Comparison of ENCODE assay signal across 8 mouse cellular contexts in genomic region chr7:100929639-100930303, GRCm38 (mm10). TPM values are rescaled to one million over a fixed set of nuclear protein-coding genes. Genes with fewer than 3 reads are reported as not detected.
DNase-seq lines count a peak whose midpoint lies in the region; ATAC-seq and TF ChIP-seq lines count a peak whose summit lies in the region.

No protein-coding gene starts in this region.

- H3K27ac ChIP-seq in heart, adult 2 months, result peak overlapping the region; percentile 79; the same call in 1 of the 2 replicates
- H3K27ac ChIP-seq in neural tube, embryonic 11.5 days (ENCODE audit: low read depth, low read length), result no peak overlapping the region
- no peak overlapping the region for H3K27ac ChIP-seq in liver, embryonic 15.5 days (replicated peaks)

- peak in 1 of 2 experiments; percentile 47 for DNase-seq in heart, adult 2 months
- DNase-seq in heart, postnatal 36 days, result no peak
- no peak for DNase-seq in neural tube, embryonic 11.5 days (ENCODE audit: low spot score)
- DNase-seq in neural tube, embryonic 10.5 days (ENCODE audit: extremely low spot score, low spot score), result no peak
- DNase-seq in cerebellum, postnatal 14 days, result no peak
- no peak for DNase-seq in urinary bladder, postnatal 4 days (ENCODE audit: low spot score in 2 of 2)
- DNase-seq in left cerebral cortex, adult 11 months (ENCODE audit: low spot score), result no peak

- H3K79me2 ChIP-seq in heart, adult 2 months (replicated peaks; ENCODE audit: control insufficient read depth, insufficient read depth, low read length), result no peaks in the 10 kb centered on the region

- peak overlapping the region; percentile 87 for H3K4me2 ChIP-seq in neural tube, embryonic 11.5 days (ENCODE audit: low read depth)
- peak overlapping the region; percentile 73 for H3K4me2 ChIP-seq in liver, embryonic 15.5 days

- TF ChIP-seq CTCF in heart, adult 2 months (IDR thresholded peaks at IDR 0.05), result no peak

- H3K9ac ChIP-seq in heart, adult 2 months (ENCODE audit: low read depth, low read length), result peak overlapping the region; percentile 83
- peak overlapping the region; percentile 71; the same call in 1 of the 2 replicates for H3K9ac ChIP-seq in neural tube, embryonic 11.5 days (ENCODE audit: low read length)
- H3K9ac ChIP-seq in liver, embryonic 15.5 days, result no peak overlapping the region

- WGBS in heart, adult 2 months, result 70% methylated on average over 19 of the region's 19 CpGs
- 74% methylated on average over 19 of the region's 19 CpGs for WGBS in neural tube, embryonic 11.5 days
- 69% methylated on average over 19 of the region's 19 CpGs for WGBS in liver, embryonic 15.5 days (ENCODE audit: insufficient replicate concordance)

- no peak for ATAC-seq in neural tube, embryonic 11.5 days (ENCODE audit: insufficient read depth, low FRiP score, low TSS enrichment)
- no peak for ATAC-seq in liver, embryonic 15.5 days (ENCODE audit: insufficient read depth)

- no peak for TF ChIP-seq POLR2A in heart, adult 2 months (IDR thresholded peaks at IDR 0.05; ENCODE audit: insufficient read depth, low read depth, low read length)

- no peak for TF ChIP-seq EP300 in heart, adult 2 months (IDR thresholded peaks at IDR 0.05; ENCODE audit: insufficient read depth, low read depth, low read length)

- H3K36me3 ChIP-seq in heart, adult 2 months (ENCODE audit: control insufficient read depth, insufficient read depth, low read length), result no peaks in the 10 kb centered on the region
- no peaks in the 10 kb centered on the region for H3K36me3 ChIP-seq in neural tube, embryonic 11.5 days (ENCODE audit: control insufficient read depth, insufficient read depth, low read length)
- H3K36me3 ChIP-seq in liver, embryonic 15.5 days (replicated peaks), result no peaks in the 10 kb centered on the region

- H3K4me3 ChIP-seq in heart, adult 2 months, result peak overlapping the region; percentile 70; the same call in 1 of the 2 replicates
- H3K4me3 ChIP-seq in neural tube, embryonic 11.5 days (ENCODE audit: low read depth, low read length), result peak overlapping the region; percentile 69; the same call in 1 of the 2 replicates
- H3K4me3 ChIP-seq in liver, embryonic 15.5 days (replicated peaks), result peak overlapping the region; percentile 54

- H3K9me3 ChIP-seq in neural tube, embryonic 11.5 days (ENCODE audit: control insufficient read depth, low read length), result no peaks in the 10 kb centered on the region
- H3K9me3 ChIP-seq in liver, embryonic 15.5 days (replicated peaks), result no peaks in the 10 kb centered on the region

- peaks cover 16% of the 10 kb centered on the region for H3K4me1 ChIP-seq in heart, adult 2 months (ENCODE audit: control insufficient read depth, insufficient read depth, low read length)
- peaks cover 55% of the 10 kb centered on the region for H3K4me1 ChIP-seq in neural tube, embryonic 11.5 days (ENCODE audit: control insufficient read depth, insufficient read depth, low read length)
- peaks cover 39% of the 10 kb centered on the region for H3K4me1 ChIP-seq in liver, embryonic 15.5 days (replicated peaks)

- H3K27me3 ChIP-seq in heart, adult 2 months (ENCODE audit: control insufficient read depth, insufficient read depth, low read length), result no peaks in the 10 kb centered on the region
- H3K27me3 ChIP-seq in neural tube, embryonic 11.5 days (ENCODE audit: control insufficient read depth, insufficient read depth, low read length), result no peaks in the 10 kb centered on the region
- H3K27me3 ChIP-seq in liver, embryonic 15.5 days, result peaks cover 95% of the 10 kb centered on the region

- intact Hi-C loops in heart, adult 2 months (cut with DNase I), result no loop called here
- intact Hi-C loops in heart, postnatal 36 days (cut with DNase I), result no loop called here

RNA-seq across cellular contexts. Expression of gene Arhgef17, which starts 2.1 kb away (rescaled TPM):
- total RNA-seq in heart, adult 2 months (2021), result 10 to 100 TPM; 26.2 to 28.4 TPM
- polyA plus RNA-seq in heart, adult 2 months (2012; rRNA removed), result 23.4 and 28.9 TPM in 2 replicates
- total RNA-seq in heart, postnatal 36 days (2021), result 10 to 100 TPM; 24.3 to 29.9 TPM
- 9.7 and 10.7 TPM in 2 replicates for polyA plus RNA-seq in neural tube, embryonic 11.5 days (2014; fragmentation: Nextera tagmentation; extraction: Ambion mirVana)
- polyA plus RNA-seq in liver, embryonic 15.5 days (2015; fragmentation: Nextera tagmentation; extraction: Ambion mirVana), result 0.76 and 1.0 TPM in 2 replicates

RNA-seq across cellular contexts. Expression of gene P2ry6, which starts 44.7 kb away (rescaled TPM):
- total RNA-seq in heart, adult 2 months (2021), result 1 to 10 TPM; 3.6 to 4.2 TPM
- polyA plus RNA-seq in heart, adult 2 months (2012; rRNA removed), result 9.6 and 11.1 TPM in 2 replicates
- 1 to 10 TPM; 4.3 to 4.7 TPM for total RNA-seq in heart, postnatal 36 days (2021)
- polyA plus RNA-seq in neural tube, embryonic 11.5 days (2014; fragmentation: Nextera tagmentation; extraction: Ambion mirVana), result 2.0 and 3.1 TPM in 2 replicates
- 4.1 and 5.0 TPM in 2 replicates for polyA plus RNA-seq in liver, embryonic 15.5 days (2015; fragmentation: Nextera tagmentation; extraction: Ambion mirVana)
